Mouse (Mus musculus) erythroblast, embryonic 14.5 days (primary cell): ENCODE measurements around the gene Washc2.

Experiments
- GATA1 ChIP-seq: IDR thresholded peaks from 2 replicates; pipeline ENCODE4 v1.6.1; 2012; ENCODE audit warnings: low read length, inconsistent platforms, mixed read lengths
- TAL1 ChIP-seq: IDR thresholded peaks from 3 replicates; pipeline ENCODE4 v1.6.1; 2012; ENCODE audit warnings: low read length, inconsistent platforms, mixed read lengths

DNA sequence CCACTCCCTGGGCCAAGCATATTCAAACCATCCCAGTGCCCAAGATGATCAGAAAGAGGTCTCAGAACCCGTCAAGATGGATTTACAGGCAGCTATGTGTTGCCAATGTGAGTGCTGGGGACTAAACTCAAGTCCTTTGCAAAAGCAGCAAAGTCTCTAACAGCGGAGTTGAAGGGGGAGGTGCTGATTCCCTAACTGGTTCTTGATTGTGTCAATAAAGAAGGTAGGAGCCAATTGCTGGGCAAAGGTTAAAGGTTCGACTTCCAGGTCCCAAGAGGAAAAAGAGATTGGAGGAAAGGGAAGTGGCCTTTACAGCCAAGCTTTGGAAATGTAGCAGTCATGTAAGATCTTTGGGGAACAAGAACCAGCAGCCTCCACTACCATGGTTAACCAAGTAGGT, 27.1 kb upstream of the Washc2 start:
- TF ChIP-seq GATA1 (no peak), TAL1 (no peak)
